Mouse (Mus musculus) regulatory T cell (primary cell): ENCODE results near the gene Mrpl2.

Experiments used
- in situ Hi-C: fragments of 300-600 bp; cut with MboI, MseI; formaldehyde crosslinking; loops from one replicate; pipeline ENCODE4 v1.15.1; 2025; ENCODE audit warnings: high pct_unique_total_duplicates

Gene Mrpl2

DNA sequence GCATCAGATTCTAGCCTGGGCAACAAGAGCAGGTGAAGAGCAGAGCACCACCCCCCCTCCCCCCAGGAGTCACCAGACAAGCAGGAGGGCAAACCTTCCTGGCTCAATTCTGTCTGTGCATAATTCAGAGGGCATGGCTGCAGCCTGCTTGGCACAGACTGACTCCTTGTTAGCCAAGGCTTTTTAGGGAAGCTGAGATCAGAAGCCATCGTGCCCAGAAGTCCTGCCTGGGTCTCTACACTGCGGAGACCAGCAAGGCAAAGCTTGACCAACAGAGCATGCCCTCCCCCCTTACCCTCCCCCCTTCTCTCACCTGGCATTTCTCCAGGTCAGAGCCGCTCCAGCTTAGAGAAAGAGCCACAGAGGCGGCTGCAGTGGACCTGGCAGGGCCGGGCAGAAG is 16.7 kb downstream of the Mrpl2 start:
- in situ Hi-C loops: loop anchor here (5.0 kb wide), 1 partner anchor 60 kb away; no protein-coding TSS in a partner anchor

GRCm38 (mm10) chr17:46667712-46668111 is 21.7 kb downstream of the Mrpl2 start:
- in situ Hi-C loops: no loop called here

- in situ Hi-C loops: no loop called here
These were observed 23.9 kb downstream of the Mrpl2 start for GRCm38 (mm10) chr17:46669911-46670310.

- in situ Hi-C loops: no loop called here
These were observed 28.0 kb downstream of the Mrpl2 start, which contains the start of gene Rrp36 for GRCm38 (mm10) chr17:46673850-46674529. TSS of gene Rrp36 (minus strand) at chr17:46674352.

DNA sequence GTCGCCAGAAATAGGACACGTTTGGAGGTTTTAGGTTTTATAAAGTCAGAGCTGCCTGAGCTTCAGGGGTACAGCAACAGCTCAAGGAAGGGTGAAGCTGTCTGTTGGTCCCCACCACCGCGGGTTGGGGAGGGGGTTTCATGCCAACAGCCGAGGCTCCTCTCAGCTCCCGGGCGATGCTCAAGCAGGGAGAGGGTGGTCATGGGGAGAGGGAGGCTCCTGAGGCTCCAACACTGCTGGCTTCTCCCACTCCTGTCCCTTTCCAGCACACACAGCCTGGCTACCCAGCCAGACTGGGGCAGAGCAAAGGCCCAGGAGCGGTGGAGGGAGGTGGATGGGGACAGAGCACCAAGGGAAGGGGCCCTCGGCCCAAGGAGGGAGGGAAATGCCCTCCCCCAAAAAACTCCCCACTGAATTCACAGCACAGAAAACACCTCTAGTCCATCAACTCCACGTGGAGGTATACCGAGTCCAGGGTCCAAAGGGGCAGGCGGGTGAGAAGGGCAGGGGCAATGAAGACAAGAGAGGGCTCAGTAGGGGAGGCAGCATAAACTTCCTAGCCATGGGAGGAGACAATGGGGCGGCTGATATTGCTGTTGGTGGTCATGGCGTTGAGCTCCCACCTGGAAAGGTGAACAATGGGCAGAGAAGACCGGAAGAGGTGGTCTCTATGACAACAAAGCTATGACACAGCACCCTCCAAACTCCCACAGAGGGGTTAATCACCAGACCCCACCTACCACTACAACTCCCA is 28.7 kb downstream of the Mrpl2 start:
- in situ Hi-C loops: no loop called here

DNA sequence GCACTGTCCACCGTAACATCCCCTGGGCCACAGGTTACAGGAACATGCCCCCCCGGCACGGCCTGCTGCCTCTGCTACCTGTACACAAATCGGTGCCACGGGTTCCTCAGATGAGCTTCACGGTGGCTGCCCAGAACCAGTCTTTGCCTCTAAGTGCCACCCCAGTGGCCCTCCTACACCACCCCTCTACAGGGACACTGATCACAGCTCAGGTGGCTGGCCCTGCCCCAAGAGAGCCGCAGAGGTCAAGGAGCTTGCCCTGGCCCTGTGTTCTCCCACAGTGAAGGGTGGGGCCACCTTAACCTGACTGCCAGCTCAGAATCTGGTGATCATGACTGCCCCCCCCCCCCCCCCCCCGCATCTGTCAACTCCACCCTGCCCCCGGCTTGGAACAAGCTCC is 32.4 kb downstream of the Mrpl2 start, which contains the start of gene Mea1:
TSS of gene Mea1 (plus strand) at position 378 of the 400 bp plus-strand sequence.
- in situ Hi-C loops: no loop called here

DNA sequence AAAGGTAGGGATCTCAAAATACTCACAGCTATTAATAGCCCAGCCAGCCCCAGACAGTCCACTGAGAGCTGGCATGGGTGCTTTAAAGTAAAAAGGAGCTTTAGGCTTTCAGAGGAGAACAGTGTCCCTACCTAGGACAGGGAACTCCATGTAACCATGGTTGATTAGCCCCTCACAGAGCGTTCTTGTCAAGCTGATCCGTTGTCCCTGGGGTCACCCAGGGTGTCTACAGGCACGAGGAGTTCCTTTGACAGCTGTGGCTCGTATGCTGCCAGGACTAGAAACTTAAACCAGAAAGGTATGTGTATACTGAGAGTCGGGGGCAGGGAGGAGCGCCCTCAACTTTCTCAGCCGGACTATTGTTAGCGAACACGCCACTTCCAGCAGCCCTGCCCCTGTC is 32.9 kb downstream of the Mrpl2 start:
- in situ Hi-C loops: no loop called here

- in situ Hi-C loops: no loop called here
These were observed 34.1 kb downstream of the Mrpl2 start for GRCm38 (mm10) chr17:46679843-46680759.

- in situ Hi-C loops: no loop called here
These were observed 34.8 kb downstream of the Mrpl2 start, which contains the start of gene Klhdc3 for GRCm38 (mm10) chr17:46680760-46681373. TSS of gene Klhdc3 (minus strand) at chr17:46680914.

DNA sequence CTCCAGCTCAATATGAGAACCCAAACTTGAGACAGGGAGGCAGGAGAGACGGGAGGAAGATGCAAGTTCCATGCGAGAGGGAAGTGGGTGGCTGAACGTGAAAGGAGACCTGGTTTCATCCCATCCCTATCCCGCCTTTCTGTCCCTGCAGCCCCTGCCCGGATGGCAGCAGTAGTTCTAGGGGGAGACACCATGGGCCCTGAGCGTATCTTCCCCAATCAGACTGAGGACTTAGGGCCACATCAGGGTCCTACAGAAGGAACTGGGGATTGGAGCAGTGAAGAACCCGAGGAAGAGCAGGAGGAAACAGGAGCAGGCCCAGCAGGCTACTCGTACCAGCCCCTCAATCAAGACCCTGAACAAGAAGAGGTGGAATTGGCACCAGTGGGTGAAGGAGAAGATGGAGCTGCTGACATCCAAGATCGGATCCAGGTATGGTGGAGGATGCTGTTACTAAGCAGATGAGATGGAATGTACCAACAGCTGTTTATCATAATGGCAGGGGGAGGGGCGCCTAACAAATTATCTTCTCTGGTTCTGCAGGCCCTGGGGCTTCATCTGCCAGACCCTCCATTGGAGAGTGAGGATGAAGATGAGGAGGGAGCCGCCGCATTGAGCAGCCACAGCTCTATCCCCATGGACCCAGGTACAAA is 35.6 kb downstream of the Mrpl2 start:
- in situ Hi-C loops: no loop called here

- in situ Hi-C loops: no loop called here
These were observed 36.8 kb downstream of the Mrpl2 start for GRCm38 (mm10) chr17:46682654-46683389.

DNA sequence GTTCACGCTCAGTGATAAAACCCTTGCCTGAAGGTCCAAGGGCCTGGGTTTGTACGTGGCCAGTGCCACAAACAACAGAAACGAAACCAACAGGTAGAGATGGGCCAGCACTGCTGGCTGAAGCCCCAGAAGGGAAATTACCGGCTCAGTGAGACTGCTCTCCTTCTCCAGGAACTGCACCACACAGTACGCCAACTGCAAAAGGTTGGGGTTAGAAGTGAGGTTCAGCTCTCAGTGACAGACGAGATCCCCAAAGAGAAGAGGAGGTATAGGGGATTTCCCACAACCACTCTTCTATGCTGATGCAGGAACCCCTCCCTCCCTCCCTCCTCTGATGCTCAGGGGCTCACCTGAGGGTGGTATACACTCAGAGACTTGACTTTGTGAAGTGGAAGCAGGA is 39.9 kb downstream of the Mrpl2 start:
- in situ Hi-C loops: no loop called here

GRCm38 (mm10) chr17:46690665-46691064 is 44.6 kb downstream of the Mrpl2 start:
- in situ Hi-C loops: no loop called here

- in situ Hi-C loops: no loop called here
These were observed 45.4 kb downstream of the Mrpl2 start for GRCm38 (mm10) chr17:46691390-46691789.

GRCm38 (mm10) chr17:46694517-46695063 is 48.6 kb downstream of the Mrpl2 start:
- in situ Hi-C loops: no loop called here

DNA sequence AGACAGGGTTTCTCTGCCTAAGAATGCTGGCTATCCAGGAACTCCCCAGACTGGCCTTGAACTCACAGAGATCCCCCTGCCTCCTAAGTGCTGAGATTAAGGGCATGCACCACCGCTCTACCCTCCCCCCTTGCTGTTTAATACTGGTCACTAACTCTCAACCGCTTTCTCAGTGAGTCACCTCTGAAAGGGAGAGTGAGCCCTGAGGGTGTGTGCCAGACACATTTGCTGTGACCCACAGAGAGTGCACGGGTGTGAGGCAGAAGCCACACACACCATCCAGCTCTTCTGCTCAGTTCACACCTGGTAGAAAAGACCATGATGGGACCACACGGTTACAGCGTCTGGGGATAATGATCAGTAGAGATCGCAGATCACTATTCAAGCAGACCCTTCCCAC is 52.5 kb downstream of the Mrpl2 start:
- in situ Hi-C loops: no loop called here

GRCm38 (mm10) chr17:46699245-46699644 is 53.2 kb downstream of the Mrpl2 start:
- in situ Hi-C loops: no loop called here
